Mouse (Mus musculus) MEL (cell line): ENCODE measurements at regions not wholly inside any gene's neighbourhood (a gene's known extent, or its start where the extent isn't known, plus 50 kb on each side); places are given as distances from the start of the nearest gene placed in this dataset.

Source experiments
- DNase-seq: peaks from one replicate; pipeline ENCODE4 v3.0.0; 2011; ENCODE audit warnings: low read depth, low spot score
- H3K27ac ChIP-seq: 2 replicates; pipeline ENCODE4 v1.5.1; 2012; ENCODE audit warnings: low read depth, mild to moderate bottlenecking, control low read depth, low read length, moderate library complexity; ENCODE audit not compliant: control insufficient read depth
- H3K27me3 ChIP-seq, 2 experiments: fragments of 150-350 bp in 1 of 2; sonication (generic) in 1 of 2; 2 replicates each; pipeline ENCODE4 v1.6.1; 2012; ENCODE audit warnings: low read length in 2 of 2, mild to moderate bottlenecking in 2 of 2, improper control_type of control experiment in 1 of 2, moderate library complexity in 1 of 2; ENCODE audit not compliant: insufficient read depth in 2 of 2, control insufficient read depth in 1 of 2
- H3K36me3 ChIP-seq, 2 experiments: 2 replicates each; pipeline ENCODE4 v1.6.1; 2012 to 2014; ENCODE audit warnings: low read length in 2 of 2, improper control_type of control experiment in 1 of 2, inconsistent platforms in 1 of 2, mild to moderate bottlenecking in 1 of 2; ENCODE audit not compliant: insufficient read depth in 2 of 2, control insufficient read depth in 1 of 2
- H3K4me1 ChIP-seq, 2 experiments: fragments of 150-350 bp in 1 of 2; sonication (generic) in 1 of 2; 2 replicates each; pipeline ENCODE4 v1.6.1; 2012; ENCODE audit warnings: low read length in 2 of 2, improper control_type of control experiment in 1 of 2, mild to moderate bottlenecking in 1 of 2; ENCODE audit not compliant: insufficient read depth in 2 of 2, control insufficient read depth in 1 of 2
- H3K4me3 ChIP-seq, 2 experiments: fragments of 150-350 bp in 1 of 2; sonication (generic) in 1 of 2; 2 replicates each; pipeline ENCODE4 v1.5.1; 2012; ENCODE audit warnings: low read depth in 2 of 2, low read length in 2 of 2, mild to moderate bottlenecking in 2 of 2, moderate library complexity in 2 of 2, control low read depth in 1 of 2, improper control_type of control experiment in 1 of 2; ENCODE audit not compliant: control insufficient read depth in 1 of 2, insufficient read depth in 1 of 2
- H3K79me2 ChIP-seq: 2 replicates; pipeline ENCODE4 v1.6.1; 2012; ENCODE audit warnings: mild to moderate bottlenecking, low read length, moderate library complexity; ENCODE audit not compliant: control insufficient read depth, poor library complexity, insufficient read depth
- H3K9ac ChIP-seq: 2 replicates; pipeline ENCODE4 v1.6.1; 2012; ENCODE audit warnings: low read depth, mild to moderate bottlenecking, control low read depth, low read length, moderate library complexity; ENCODE audit not compliant: control insufficient read depth, poor library complexity, severe bottlenecking
- H3K9me3 ChIP-seq: fragments of 150-350 bp; sonication (generic); replicated peaks from 2 replicates; pipeline ENCODE4 v1.6.1; 2012; ENCODE audit warnings: mild to moderate bottlenecking, low read length, improper control_type of control experiment, moderate library complexity; ENCODE audit not compliant: insufficient read depth
- CHD2 ChIP-seq: IDR thresholded peaks from 2 replicates; pipeline ENCODE4 v1.6.1; 2011; ENCODE audit warnings: low read length, improper control_type of control experiment
- ELF1 ChIP-seq: IDR thresholded peaks from 2 replicates; pipeline ENCODE4 v1.6.1; 2014; ENCODE audit warnings: low read depth, mild to moderate bottlenecking, inconsistent platforms, low read length, improper control_type of control experiment, moderate library complexity
- GATA1 ChIP-seq: IDR thresholded peaks from 2 replicates; pipeline ENCODE4 v1.6.1; 2011; ENCODE audit warnings: low read depth, low read length, improper control_type of control experiment
- HCFC1 ChIP-seq: IDR thresholded peaks from 2 replicates; pipeline ENCODE4 v1.6.1; 2012; ENCODE audit warnings: low read depth, mild to moderate bottlenecking, inconsistent platforms, low read length, improper control_type of control experiment, moderate library complexity
- MAFK ChIP-seq: IDR thresholded peaks from 2 replicates; pipeline ENCODE4 v1.6.1; 2011; ENCODE audit warnings: low read depth, mild to moderate bottlenecking, low read length, improper control_type of control experiment, borderline replicate concordance
- MAX ChIP-seq: IDR thresholded peaks from 2 replicates; pipeline ENCODE4 v1.6.1; 2011; ENCODE audit warnings: low read length, improper control_type of control experiment
- MYC ChIP-seq: IDR thresholded peaks from 2 replicates; pipeline ENCODE4 v1.6.1; 2011; ENCODE audit warnings: low read depth, mild to moderate bottlenecking, low read length, improper control_type of control experiment, moderate library complexity
- NELFE ChIP-seq: IDR thresholded peaks from 2 replicates; pipeline ENCODE4 v1.6.1; 2011; ENCODE audit warnings: low read depth, low read length, improper control_type of control experiment
- NRF1 ChIP-seq: IDR thresholded peaks from 2 replicates; pipeline ENCODE4 v1.6.1; 2014; ENCODE audit warnings: low read depth, mild to moderate bottlenecking, inconsistent platforms, low read length, improper control_type of control experiment, moderate library complexity; ENCODE audit not compliant: poor library complexity, insufficient read depth, severe bottlenecking
- POLR2A ChIP-seq, 2 experiments: IDR thresholded peaks; 2 replicates each; pipeline ENCODE4 v1.6.1; 2011 to 2012; ENCODE audit warnings: low read length in 2 of 2, mild to moderate bottlenecking in 2 of 2, control low read depth in 1 of 2, improper control_type of control experiment in 1 of 2, low read depth in 1 of 2, moderate library complexity in 1 of 2; ENCODE audit not compliant: control insufficient read depth in 1 of 2, insufficient read depth in 1 of 2, poor library complexity in 1 of 2
- POLR2AphosphoS5 ChIP-seq: IDR thresholded peaks from 2 replicates; pipeline ENCODE4 v1.6.1; 2012; ENCODE audit warnings: low read depth, borderline replicate concordance, mild to moderate bottlenecking, inconsistent platforms, low read length, moderate library complexity, mixed read lengths
- RAD21 ChIP-seq: IDR thresholded peaks from 2 replicates; pipeline ENCODE4 v1.6.1; 2011; ENCODE audit warnings: mild to moderate bottlenecking, low read depth, low read length, improper control_type of control experiment
- SMC3 ChIP-seq: IDR thresholded peaks from 2 replicates; pipeline ENCODE4 v1.6.1; 2011; ENCODE audit warnings: low read depth, low read length, improper control_type of control experiment
- TCF12 ChIP-seq: IDR thresholded peaks from 2 replicates; pipeline ENCODE4 v1.6.1; 2014; ENCODE audit warnings: low read depth, mild to moderate bottlenecking, inconsistent platforms, low read length, improper control_type of control experiment, moderate library complexity
- ZC3H11A ChIP-seq: IDR thresholded peaks from 2 replicates; pipeline ENCODE4 v1.6.1; 2012; ENCODE audit warnings: low read depth, mild to moderate bottlenecking, inconsistent platforms, low read length, improper control_type of control experiment
- ZKSCAN1 ChIP-seq: IDR thresholded peaks from 2 replicates; pipeline ENCODE4 v1.6.1; 2012; ENCODE audit warnings: low read depth, mild to moderate bottlenecking, inconsistent platforms, low read length, improper control_type of control experiment, moderate library complexity
- ZMIZ1 ChIP-seq: IDR thresholded peaks from 2 replicates; pipeline ENCODE4 v1.6.1; 2012; ENCODE audit warnings: low read depth, mild to moderate bottlenecking, inconsistent platforms, low read length, improper control_type of control experiment, moderate library complexity

DNA sequence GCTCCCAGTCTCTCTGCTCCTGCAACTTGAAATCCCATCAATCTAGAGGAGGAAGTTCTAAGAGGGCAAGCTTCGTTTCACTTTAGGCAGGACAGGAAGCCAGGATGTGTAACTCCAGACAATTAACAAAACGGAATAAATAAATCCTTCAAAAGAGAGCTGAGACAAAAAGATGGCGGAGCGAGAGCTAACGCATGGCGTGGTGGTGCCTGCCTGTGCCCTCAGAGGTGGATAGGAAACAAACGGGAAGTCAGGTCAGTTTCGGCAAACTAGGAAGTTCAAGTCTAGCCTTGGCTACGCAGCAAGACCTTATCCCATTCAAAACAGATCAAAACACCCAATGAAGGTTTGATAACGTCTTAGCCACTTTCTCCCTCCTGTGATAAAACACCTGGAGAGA is 52.1 kb upstream of the Kras start:
- no peak for TF ChIP-seq SMC3
- TF ChIP-seq NRF1: no peak
- 0 out of 2 replicates have a peak, but pooled peaks have one; percentile 18 for TF ChIP-seq MYC
- TF ChIP-seq MAFK: no peak
- 0 out of 2 replicates have a peak, but pooled peaks have one; percentile 11 for TF ChIP-seq TCF12
- no peak for TF ChIP-seq POLR2AphosphoS5
- no peak for TF ChIP-seq ZC3H11A
- TF ChIP-seq GATA1: peak; percentile 43; the same call in 1 of the 2 replicates
- no peak for TF ChIP-seq ZKSCAN1
- peak; percentile 79 for TF ChIP-seq MAX
- DNase-seq: peak; percentile 65
- Histone ChIP-seq H3K27me3 (no peaks in the 10 kb centered on the region), H3K4me3 (peak overlapping the region; percentile 50 to 55), H3K79me2 (peaks cover 18% of the 10 kb centered on the region), H3K27ac (peak overlapping the region; percentile 86), H3K36me3 (peaks cover 0 to 16% of the 10 kb centered on the region in 2 experiments; a peak in 3 of 4 replicates), H3K9ac (peak overlapping the region; percentile 52), H3K4me1 (peaks cover 6 to 20% of the 10 kb centered on the region in 2 experiments), H3K9me3 (no peaks in the 10 kb centered on the region)

DNA sequence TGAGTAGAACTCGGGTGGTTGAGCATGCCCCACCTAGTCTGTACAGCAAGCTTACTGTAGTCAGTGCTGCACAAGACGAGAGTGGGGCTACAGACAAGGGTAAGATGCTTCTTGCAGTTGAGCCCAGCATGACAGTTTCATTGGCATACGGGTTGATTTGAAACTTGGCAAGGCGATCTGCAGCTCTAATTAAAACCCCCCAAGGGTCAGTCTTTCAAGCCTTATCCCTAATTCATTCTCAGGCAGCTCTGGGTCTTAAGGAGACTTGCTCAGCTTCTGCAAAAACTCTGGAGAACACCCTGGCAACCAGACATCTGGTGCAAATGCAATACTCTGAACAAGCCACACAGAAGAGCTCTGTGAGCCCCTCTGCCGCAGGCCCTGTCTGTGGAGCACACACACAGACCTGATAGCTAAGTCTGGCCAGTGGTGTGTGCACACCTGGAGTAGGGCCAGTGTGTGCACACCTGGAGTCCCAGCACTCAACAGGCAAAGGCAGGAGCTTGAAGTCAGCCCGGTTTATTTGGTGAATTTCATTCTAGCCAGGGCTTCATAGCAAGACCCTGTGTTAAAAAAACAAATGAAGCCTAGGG is 50.3 kb upstream of the Kras start:
- H3K27ac ChIP-seq: no peak overlapping the region
- no peaks in the 10 kb centered on the region for H3K9me3 ChIP-seq
- H3K4me1 ChIP-seq: peaks cover 5 to 15% of the 10 kb centered on the region in 2 experiments
- no peak for DNase-seq
- no peaks in the 10 kb centered on the region for H3K27me3 ChIP-seq
- no peak overlapping the region for H3K9ac ChIP-seq
- peaks cover 14% of the 10 kb centered on the region for H3K79me2 ChIP-seq
- TF ChIP-seq NELFE (no peak), TCF12 (no peak), SMC3 (no peak), POLR2A (IDR thresholded peaks at IDR 0.05; ENCODE audit: control insufficient read depth in 1 of 2, insufficient read depth in 1 of 2, low read depth in 1 of 2, low read length in 2 of 2, poor library complexity in 1 of 2) (no peak), RAD21 (no peak), HCFC1 (no peak), ZMIZ1 (no peak), CHD2 (no peak), ELF1 (no peak)
- H3K4me3 ChIP-seq: no peak overlapping the region
- H3K36me3 ChIP-seq: peaks cover 0 to 14% of the 10 kb centered on the region in 2 experiments; a peak in 2 of 4 replicates
